Mouse (Mus musculus) right cerebral cortex, postnatal 10 days (tissue): ENCODE results near the gene Olfr1367.
A peak's percentile ranks its signal among the peaks of the same experiment; 100 is the strongest.

Source experiments
- DNase-seq, 2 experiments: peaks; one replicate each; pipeline ENCODE4 v3.0.0; 2021; ENCODE audit warnings: low spot score in 2 of 2

Gene Olfr1367

DNA sequence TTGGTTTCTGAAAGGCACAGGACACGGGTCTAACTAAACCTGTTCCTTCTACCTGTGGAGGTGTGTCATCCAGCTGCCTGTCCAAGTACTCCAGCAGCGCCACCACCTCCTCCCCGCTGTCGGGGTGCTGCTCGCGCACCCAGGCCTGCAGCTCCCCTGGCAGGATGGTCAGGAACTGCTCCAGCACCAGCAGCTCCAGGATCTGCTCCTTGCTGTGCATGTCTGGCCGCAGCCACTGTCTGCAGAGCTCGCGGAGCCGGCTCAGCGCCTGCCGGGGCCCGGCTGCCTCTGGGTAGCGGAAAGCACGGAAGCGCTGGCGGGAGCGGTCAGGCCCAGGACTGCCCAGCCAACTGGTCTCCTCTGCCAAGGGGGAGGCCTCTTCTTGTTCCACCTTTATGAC is 49.3 kb downstream of the Olfr1367 start:
- DNase-seq, result peak in 1 of 2 experiments; percentile 31

DNA sequence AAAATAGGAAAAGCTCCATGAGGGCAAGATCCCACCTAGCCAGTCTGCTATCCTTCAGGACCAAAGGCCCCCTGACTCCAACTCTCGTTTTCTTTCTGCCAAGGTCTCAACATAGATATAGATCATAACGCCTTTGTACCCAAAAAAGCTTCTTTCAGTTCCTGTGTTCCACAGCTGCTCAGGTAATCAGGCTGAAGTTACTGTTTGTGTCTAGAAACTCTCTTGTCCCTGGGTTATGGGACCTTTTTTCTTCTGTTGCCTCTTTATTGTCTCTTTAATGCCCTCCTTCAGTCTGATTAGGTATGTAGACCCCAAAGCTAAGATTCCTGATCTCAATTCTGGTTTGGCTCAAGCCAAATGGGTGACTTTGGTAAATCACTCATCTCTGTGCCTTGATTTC is 50.8 kb downstream of the Olfr1367 start:
- no peak for DNase-seq
